Mouse (Mus musculus) lung, postnatal 0 days (tissue): ENCODE measurements around the gene Mob3c.

ENCODE experiments used
- CTCF ChIP-seq: IDR thresholded peaks from 2 replicates; pipeline ENCODE4 v1.5.1; 2016; ENCODE audit warnings: antibody characterized with exemption, mild to moderate bottlenecking
- EP300 ChIP-seq: IDR thresholded peaks from 2 replicates; pipeline ENCODE4 v1.6.1; 2016; ENCODE audit warnings: antibody characterized with exemption, mild to moderate bottlenecking, control low read depth

DNA sequence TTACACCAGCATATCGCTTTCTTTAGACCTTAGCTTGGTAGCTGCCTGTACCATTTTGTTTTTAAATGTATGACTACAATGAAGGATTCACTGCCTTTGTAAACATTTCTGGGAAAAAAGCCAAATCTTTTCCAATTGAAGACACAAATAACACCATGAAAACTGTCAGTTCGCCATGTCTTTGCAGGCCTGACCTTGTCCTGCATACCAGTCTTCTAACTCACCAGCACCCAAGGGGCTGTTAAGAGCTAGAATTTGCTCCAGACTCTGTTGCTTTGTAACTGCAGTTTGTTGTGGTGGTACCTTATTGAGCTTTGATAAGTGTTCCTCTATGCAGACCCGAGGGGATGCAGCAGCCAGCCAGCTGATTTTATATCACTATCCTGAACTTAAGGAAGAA is 27.9 kb upstream of the Mob3c start:
- TF ChIP-seq CTCF (no peak), EP300 (no peak)
